Mouse (Mus musculus): Measurements from ENCODE around the gene Hdac4. TPM values are rescaled to one million over a fixed set of nuclear protein-coding genes. Genes with fewer than 3 reads are reported as not detected.

Hdac4 gene
- polyA plus RNA-seq, 1 experiment from 2014 or later, result 11.3 TPM

DNA sequence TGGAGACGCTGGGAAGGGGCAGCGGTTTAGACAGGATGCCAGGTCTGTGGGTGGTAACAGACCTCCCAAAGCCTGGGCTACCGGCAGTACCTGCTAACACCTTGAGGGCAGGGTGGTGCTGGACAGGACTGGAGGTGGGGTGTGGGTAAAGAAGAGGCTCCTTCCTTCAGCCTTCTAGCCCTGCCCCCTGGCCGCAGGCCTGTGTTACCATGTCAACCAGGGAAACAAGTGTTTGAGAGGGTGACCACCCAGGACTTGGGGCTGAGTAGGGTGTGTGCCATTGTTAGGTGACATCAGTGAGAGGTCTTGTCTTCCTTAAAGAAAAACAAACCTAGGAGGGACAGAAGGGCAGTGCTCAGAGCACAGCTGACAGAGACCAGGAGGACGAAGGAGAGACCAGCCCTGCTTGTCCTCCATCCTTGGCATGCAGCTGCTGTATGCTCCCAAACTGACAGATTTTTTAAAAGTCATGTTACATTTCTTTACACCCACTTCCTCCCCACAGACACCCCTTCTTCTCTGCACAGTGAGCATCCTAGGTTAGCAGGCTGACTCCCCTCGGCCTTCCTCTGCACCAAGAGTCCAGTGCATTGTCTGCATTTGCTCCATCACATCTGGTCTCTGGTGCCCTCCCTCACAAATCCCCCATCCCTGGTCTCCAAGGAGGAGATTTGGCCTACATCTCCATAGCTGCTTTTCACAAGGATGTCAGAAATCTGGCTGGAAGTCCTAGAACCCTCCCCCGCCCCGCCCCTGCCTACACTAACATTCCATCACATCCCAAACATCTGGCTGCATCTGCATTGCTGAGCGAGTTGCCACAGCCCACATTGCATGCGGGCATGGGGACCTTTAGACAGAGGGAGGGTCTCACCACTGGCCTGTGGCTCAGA is 283.0 kb downstream of the Hdac4 start:
- peaks cover 10% of the 10 kb centered on the region for H3K4me1 ChIP-seq (ENCODE audit: control insufficient read depth, insufficient read depth, low read length)
- H3K27me3 ChIP-seq (replicated peaks; ENCODE audit: control insufficient read depth, insufficient read depth, low read length), result no peaks in the 10 kb centered on the region
- H3K27ac ChIP-seq (ENCODE audit: low read length), result peak overlapping the region; percentile 60
- no peak overlapping the region for H3K9ac ChIP-seq (ENCODE audit: low read depth, low read length)
- no peak overlapping the region for H3K4me3 ChIP-seq (ENCODE audit: low read length)
- WGBS, result 37% methylated on average over 10 of the region's 10 CpGs
- no peaks in the 10 kb centered on the region for H3K9me3 ChIP-seq (ENCODE audit: control insufficient read depth, low read length)
- ATAC-seq, result peak; percentile 58
- H3K36me3 ChIP-seq (ENCODE audit: control insufficient read depth, insufficient read depth, low read length), result no peaks in the 10 kb centered on the region
- no peak overlapping the region for H3K4me2 ChIP-seq (ENCODE audit: low read depth, low read length)

DNA sequence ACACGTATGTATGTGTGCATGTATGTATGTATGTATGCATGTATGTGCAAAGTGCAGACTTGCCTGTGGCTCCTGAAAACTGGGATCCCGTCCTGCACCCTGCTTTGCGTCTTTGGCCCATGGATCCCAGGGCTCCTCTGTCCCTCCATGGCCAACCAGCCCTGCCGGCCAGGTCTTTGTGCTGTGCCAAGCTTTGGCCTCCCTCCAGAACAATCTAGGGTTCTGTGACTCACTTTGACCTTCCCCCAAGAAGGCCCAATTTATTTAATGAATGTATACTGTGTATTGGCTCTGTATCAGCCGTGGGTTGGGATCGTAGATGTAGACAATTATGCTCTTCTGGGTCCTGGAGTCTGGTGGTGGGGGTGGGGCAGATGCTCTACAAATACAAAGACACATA is 290.2 kb downstream of the Hdac4 start:
- Histone ChIP-seq H3K27ac (ENCODE audit: low read length) (no peak overlapping the region), H3K4me1 (ENCODE audit: control insufficient read depth, insufficient read depth, low read length) (no peaks in the 10 kb centered on the region), H3K4me3 (ENCODE audit: low read length) (no peak overlapping the region), H3K27me3 (replicated peaks; ENCODE audit: control insufficient read depth, insufficient read depth, low read length) (no peaks in the 10 kb centered on the region), H3K9ac (ENCODE audit: low read depth, low read length) (no peak overlapping the region), H3K36me3 (ENCODE audit: control insufficient read depth, insufficient read depth, low read length) (no peaks in the 10 kb centered on the region), H3K9me3 (ENCODE audit: control insufficient read depth, low read length) (no peaks in the 10 kb centered on the region), H3K4me2 (ENCODE audit: low read depth, low read length) (no peak overlapping the region)
- ATAC-seq, result no peak
- WGBS, result 74% methylated on average over 6 of the region's 6 CpGs

DNA sequence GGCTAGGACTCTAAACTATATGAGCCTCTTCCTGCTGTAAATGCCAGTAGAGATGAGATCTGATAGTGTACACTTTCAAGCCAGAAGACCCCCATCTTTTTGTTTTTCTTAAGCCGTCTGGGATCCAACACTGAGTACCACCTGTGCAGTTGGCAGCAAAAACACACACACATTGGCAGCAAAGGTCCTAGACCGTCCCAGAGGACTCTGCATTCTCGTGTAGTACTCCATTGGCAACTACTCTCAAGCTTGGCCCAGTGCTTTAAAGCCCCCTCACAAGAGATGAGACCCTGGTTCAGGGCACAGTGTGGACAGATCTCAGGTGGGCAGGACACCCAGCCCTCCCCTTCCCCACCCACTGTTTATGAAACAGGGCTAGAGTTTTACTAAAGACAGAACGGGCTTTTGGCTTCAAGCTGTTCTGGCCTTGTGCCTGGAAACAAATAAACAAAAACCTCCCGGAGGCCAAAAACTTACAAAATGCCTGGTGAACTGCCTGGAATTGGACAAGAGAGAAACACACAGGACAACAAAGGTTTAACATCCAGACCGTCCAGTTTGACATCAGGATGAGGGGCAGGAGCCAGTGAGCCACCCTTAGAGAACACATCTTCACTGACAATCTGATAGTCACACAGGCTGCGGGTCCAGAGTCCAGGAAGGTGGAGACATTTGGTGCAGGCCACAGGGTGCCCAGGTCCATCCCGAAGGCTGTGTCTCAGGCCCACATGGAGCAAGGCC is 292.1 kb downstream of the Hdac4 start:
- 50% methylated on average over 8 of the region's 8 CpGs for WGBS
- Histone ChIP-seq H3K4me2 (ENCODE audit: low read depth, low read length) (no peak overlapping the region), H3K4me1 (ENCODE audit: control insufficient read depth, insufficient read depth, low read length) (no peaks in the 10 kb centered on the region), H3K9me3 (ENCODE audit: control insufficient read depth, low read length) (no peaks in the 10 kb centered on the region), H3K27ac (ENCODE audit: low read length) (peak overlapping the region; percentile 63), H3K9ac (ENCODE audit: low read depth, low read length) (no peak overlapping the region), H3K27me3 (replicated peaks; ENCODE audit: control insufficient read depth, insufficient read depth, low read length) (no peaks in the 10 kb centered on the region), H3K36me3 (ENCODE audit: control insufficient read depth, insufficient read depth, low read length) (no peaks in the 10 kb centered on the region), H3K4me3 (ENCODE audit: low read length) (no peak overlapping the region)
- ATAC-seq, result peak; percentile 40; the same call in 1 of the 2 replicates

DNA sequence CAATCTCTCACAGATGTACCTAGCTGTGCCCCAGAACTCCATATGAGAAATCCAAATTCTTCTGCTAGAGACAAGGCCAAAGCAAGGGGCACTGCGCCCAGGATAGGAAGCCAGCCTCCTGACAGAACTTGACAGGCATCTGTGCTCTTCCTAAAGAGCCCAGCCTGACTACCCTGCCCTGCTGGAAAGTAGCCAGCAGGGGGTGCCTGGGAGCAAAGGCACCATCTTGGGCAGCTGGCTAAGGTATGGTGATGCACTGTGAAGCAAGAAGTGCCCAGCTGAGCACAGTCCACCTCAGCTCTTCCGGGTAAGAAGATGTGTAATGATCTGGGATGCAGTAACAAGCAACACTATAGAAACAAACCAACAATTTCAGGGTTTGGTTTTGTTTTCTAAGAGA is 298.4 kb downstream of the Hdac4 start:
- H3K36me3 ChIP-seq (ENCODE audit: control insufficient read depth, insufficient read depth, low read length), result no peaks in the 10 kb centered on the region
- no peak overlapping the region for H3K4me3 ChIP-seq (ENCODE audit: low read length)
- no peaks in the 10 kb centered on the region for H3K9me3 ChIP-seq (ENCODE audit: control insufficient read depth, low read length)
- H3K4me1 ChIP-seq (ENCODE audit: control insufficient read depth, insufficient read depth, low read length), result no peaks in the 10 kb centered on the region
- no peak overlapping the region for H3K27ac ChIP-seq (ENCODE audit: low read length)
- no peak overlapping the region for H3K9ac ChIP-seq (ENCODE audit: low read depth, low read length)
- no peak overlapping the region for H3K4me2 ChIP-seq (ENCODE audit: low read depth, low read length)
- WGBS, result 83% methylated on average over 2 of the region's 2 CpGs
- no peaks in the 10 kb centered on the region for H3K27me3 ChIP-seq (replicated peaks; ENCODE audit: control insufficient read depth, insufficient read depth, low read length)
- ATAC-seq, result no peak

DNA sequence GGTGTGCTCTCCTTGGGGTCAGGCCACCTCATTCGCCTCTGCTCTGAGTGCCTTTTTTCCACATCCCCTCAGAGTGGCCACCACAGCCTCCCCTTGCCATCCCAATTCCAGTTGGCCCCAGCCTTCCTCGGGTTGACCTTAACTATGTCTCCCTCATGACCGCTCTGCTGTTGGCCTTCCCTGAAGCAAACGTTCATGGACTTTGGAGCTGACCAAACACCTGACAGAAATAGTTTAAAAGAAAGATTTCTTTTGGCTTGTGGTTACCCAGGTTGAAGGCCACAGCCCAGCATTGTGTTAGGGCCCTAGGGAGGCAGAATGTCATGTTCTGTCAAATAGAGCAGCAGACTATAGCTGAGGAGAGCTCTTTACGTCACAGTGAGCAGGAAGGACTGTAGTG is 301.2 kb downstream of the Hdac4 start:
- H3K9me3 ChIP-seq (ENCODE audit: control insufficient read depth, low read length), result no peaks in the 10 kb centered on the region
- no peaks in the 10 kb centered on the region for H3K27me3 ChIP-seq (replicated peaks; ENCODE audit: control insufficient read depth, insufficient read depth, low read length)
- 86% methylated on average over 5 of the region's 5 CpGs for WGBS
- ATAC-seq, result no peak
- H3K36me3 ChIP-seq (ENCODE audit: control insufficient read depth, insufficient read depth, low read length), result no peaks in the 10 kb centered on the region
- H3K9ac ChIP-seq (ENCODE audit: low read depth, low read length), result no peak overlapping the region
- no peak overlapping the region for H3K4me3 ChIP-seq (ENCODE audit: low read length)
- no peak overlapping the region for H3K4me2 ChIP-seq (ENCODE audit: low read depth, low read length)
- no peaks in the 10 kb centered on the region for H3K4me1 ChIP-seq (ENCODE audit: control insufficient read depth, insufficient read depth, low read length)
- H3K27ac ChIP-seq (ENCODE audit: low read length), result no peak overlapping the region

DNA sequence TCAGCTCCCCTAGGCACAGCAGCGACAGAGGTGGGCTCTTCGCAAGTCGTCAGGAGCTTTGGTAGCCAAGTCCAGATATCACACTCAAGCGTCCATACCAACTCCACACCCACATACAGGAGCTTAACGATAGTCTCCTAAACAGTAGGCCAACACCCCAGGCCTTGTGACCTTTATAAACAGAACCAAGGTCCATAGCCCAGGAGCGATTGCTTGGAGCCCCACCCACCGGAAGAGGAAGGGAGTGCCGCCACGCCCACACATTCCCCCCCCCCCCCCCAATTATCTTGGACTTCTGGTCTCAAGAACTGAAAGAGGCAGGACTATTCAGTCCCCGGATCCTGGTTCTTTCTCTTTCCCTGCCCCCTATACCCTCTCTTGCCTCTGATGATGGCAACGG is 301.9 kb downstream of the Hdac4 start:
- no peak overlapping the region for H3K4me3 ChIP-seq (ENCODE audit: low read length)
- no peak overlapping the region for H3K27ac ChIP-seq (ENCODE audit: low read length)
- WGBS, result 78% methylated on average over 11 of the region's 11 CpGs
- no peaks in the 10 kb centered on the region for H3K9me3 ChIP-seq (ENCODE audit: control insufficient read depth, low read length)
- peak; percentile 86 for ATAC-seq
- H3K4me1 ChIP-seq (ENCODE audit: control insufficient read depth, insufficient read depth, low read length), result no peaks in the 10 kb centered on the region
- H3K27me3 ChIP-seq (replicated peaks; ENCODE audit: control insufficient read depth, insufficient read depth, low read length), result no peaks in the 10 kb centered on the region
- no peaks in the 10 kb centered on the region for H3K36me3 ChIP-seq (ENCODE audit: control insufficient read depth, insufficient read depth, low read length)
- no peak overlapping the region for H3K4me2 ChIP-seq (ENCODE audit: low read depth, low read length)
- no peak overlapping the region for H3K9ac ChIP-seq (ENCODE audit: low read depth, low read length)

DNA sequence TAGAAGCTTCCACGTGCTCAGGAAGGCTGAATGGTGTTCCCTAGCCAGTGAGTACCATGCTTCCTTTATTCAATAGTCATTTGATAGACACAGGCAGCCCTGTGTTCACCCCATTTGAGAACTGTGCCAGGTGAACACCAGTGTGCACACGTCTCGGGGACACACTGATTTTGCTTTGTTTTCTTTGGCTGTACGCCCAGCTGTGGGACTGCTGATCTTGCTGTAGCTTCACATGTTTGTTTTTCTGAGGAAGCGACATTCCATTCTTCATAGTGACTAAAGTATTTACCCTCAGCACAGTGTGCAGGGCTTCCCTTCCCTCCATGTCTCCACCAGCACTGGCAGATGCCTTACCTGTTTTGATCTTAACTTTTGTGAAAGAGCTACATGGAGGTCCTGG is 312.4 kb downstream of the Hdac4 start:
- WGBS, result 40% methylated on average over 5 of the region's 5 CpGs
- no peak overlapping the region for H3K27ac ChIP-seq (ENCODE audit: low read length)

DNA sequence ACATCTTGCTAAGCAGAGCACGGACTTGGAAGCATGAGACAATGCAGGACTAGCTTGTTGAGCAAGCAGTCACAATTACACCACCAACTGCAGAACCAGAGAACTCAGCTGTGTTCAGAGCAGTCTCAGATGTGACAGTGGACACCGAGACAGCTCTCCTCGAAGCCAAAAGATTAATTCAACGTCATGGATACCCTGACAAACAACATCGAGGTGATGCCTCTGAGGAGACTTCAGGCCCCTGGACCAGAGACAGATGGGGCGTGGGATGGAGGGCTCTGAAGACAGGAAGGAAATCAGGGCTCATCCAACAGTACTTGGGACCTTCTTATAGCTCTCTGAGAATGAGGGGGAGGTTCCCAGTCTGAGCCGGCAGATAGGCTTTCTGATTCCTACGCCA is 314.6 kb downstream of the Hdac4 start:
- no peak overlapping the region for H3K4me2 ChIP-seq (ENCODE audit: low read depth, low read length)
- no peaks in the 10 kb centered on the region for H3K4me1 ChIP-seq (ENCODE audit: control insufficient read depth, insufficient read depth, low read length)
- H3K27ac ChIP-seq (ENCODE audit: low read length), result no peak overlapping the region
- no peak for ATAC-seq
- 54% methylated on average over 8 of the region's 8 CpGs for WGBS
- no peaks in the 10 kb centered on the region for H3K27me3 ChIP-seq (replicated peaks; ENCODE audit: control insufficient read depth, insufficient read depth, low read length)
- no peak overlapping the region for H3K4me3 ChIP-seq (ENCODE audit: low read length)
- no peaks in the 10 kb centered on the region for H3K36me3 ChIP-seq (ENCODE audit: control insufficient read depth, insufficient read depth, low read length)
- H3K9ac ChIP-seq (ENCODE audit: low read depth, low read length), result no peak overlapping the region
- H3K9me3 ChIP-seq (ENCODE audit: control insufficient read depth, low read length), result no peaks in the 10 kb centered on the region

More for the DNA sequence above, 312.4 kb downstream of the Hdac4 start:
- Histone ChIP-seq H3K9me3 (ENCODE audit: control insufficient read depth, low read length) (no peaks in the 10 kb centered on the region), H3K9ac (ENCODE audit: low read depth, low read length) (no peak overlapping the region), H3K36me3 (ENCODE audit: control insufficient read depth, insufficient read depth, low read length) (no peaks in the 10 kb centered on the region), H3K27me3 (replicated peaks; ENCODE audit: control insufficient read depth, insufficient read depth, low read length) (no peaks in the 10 kb centered on the region), H3K4me1 (ENCODE audit: control insufficient read depth, insufficient read depth, low read length) (no peaks in the 10 kb centered on the region), H3K4me3 (ENCODE audit: low read length) (no peak overlapping the region), H3K4me2 (ENCODE audit: low read depth, low read length) (no peak overlapping the region)
- ATAC-seq, result peak; percentile 48; the same call in 1 of the 2 replicates

DNA sequence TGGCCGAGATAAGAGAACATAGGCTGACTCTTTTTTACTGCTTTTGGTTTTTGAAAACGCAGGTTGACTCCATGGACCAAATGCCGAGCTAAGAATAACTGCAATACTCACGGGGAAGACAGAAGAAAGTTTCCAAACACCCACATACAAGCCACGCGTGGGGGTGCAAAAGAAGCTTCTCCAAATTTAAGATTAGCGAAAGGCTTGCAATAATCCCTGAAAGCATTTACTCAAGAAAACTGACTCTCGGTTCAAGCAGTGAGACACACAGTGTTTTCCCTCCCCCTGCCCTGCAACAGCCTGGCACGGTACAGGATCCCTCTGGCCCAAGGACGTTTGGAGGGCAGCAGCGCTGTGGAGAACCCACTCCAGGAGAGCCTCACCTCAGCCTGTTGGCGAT is 315.3 kb downstream of the Hdac4 start:
- no peaks in the 10 kb centered on the region for H3K36me3 ChIP-seq (ENCODE audit: control insufficient read depth, insufficient read depth, low read length)
- H3K27ac ChIP-seq (ENCODE audit: low read length), result no peak overlapping the region
- no peak for ATAC-seq
- no peak overlapping the region for H3K9ac ChIP-seq (ENCODE audit: low read depth, low read length)
- H3K27me3 ChIP-seq (replicated peaks; ENCODE audit: control insufficient read depth, insufficient read depth, low read length), result no peaks in the 10 kb centered on the region
- WGBS, result 87% methylated on average over 12 of the region's 12 CpGs
- H3K4me1 ChIP-seq (ENCODE audit: control insufficient read depth, insufficient read depth, low read length), result no peaks in the 10 kb centered on the region
- H3K4me3 ChIP-seq (ENCODE audit: low read length), result no peak overlapping the region
- H3K4me2 ChIP-seq (ENCODE audit: low read depth, low read length), result no peak overlapping the region
- no peaks in the 10 kb centered on the region for H3K9me3 ChIP-seq (ENCODE audit: control insufficient read depth, low read length)

All from intestine, embryonic 16.5 days (tissue).